Mouse (Mus musculus): ENCODE measurements around the gene Lmnb2. TPM values are rescaled to one million over a fixed set of nuclear protein-coding genes. Genes with fewer than 3 reads are reported as not detected.
A peak's percentile ranks its signal among the peaks of the same experiment; 100 is the strongest.

Gene Lmnb2
- polyA plus RNA-seq, 1 experiment from 2014 or later, result 67.7 TPM

GRCm38 (mm10) chr10:80955536-80955935 is 37.5 kb upstream of the Lmnb2 start:
- ATAC-seq (ENCODE audit: low FRiP score), result peak; percentile 58; the same call in 1 of the 2 replicates
- Histone ChIP-seq H3K27me3 (peaks cover 7% of the 10 kb centered on the region; the same call in 1 of the 2 replicates), H3K36me3 (replicated peaks) (no peaks in the 10 kb centered on the region), H3K4me1 (peaks cover 8% of the 10 kb centered on the region; the same call in 1 of the 2 replicates), H3K9me3 (no peaks in the 10 kb centered on the region), H3K4me3 (replicated peaks) (no peak overlapping the region), H3K4me2 (0 out of 2 replicates have a peak overlapping the region, but pooled peaks have one; percentile 1), H3K9ac (no peak overlapping the region), H3K27ac (no peak overlapping the region)
- WGBS, result 22% methylated on average over 9 of the region's 9 CpGs

- H3K9me3 ChIP-seq, result no peaks in the 10 kb centered on the region
- H3K4me3 ChIP-seq (replicated peaks), result no peak overlapping the region
- ATAC-seq (ENCODE audit: low FRiP score), result no peak
- H3K4me2 ChIP-seq, result no peak overlapping the region
- H3K36me3 ChIP-seq (replicated peaks), result no peaks in the 10 kb centered on the region
- H3K9ac ChIP-seq, result no peak overlapping the region
- peaks cover 10% of the 10 kb centered on the region; the same call in 1 of the 2 replicates for H3K4me1 ChIP-seq
- no peak overlapping the region for H3K27ac ChIP-seq
- 68% methylated on average over 6 of the region's 6 CpGs for WGBS
- H3K27me3 ChIP-seq, result peaks cover 7% of the 10 kb centered on the region; the same call in 1 of the 2 replicates
These were observed 36.8 kb upstream of the Lmnb2 start for GRCm38 (mm10) chr10:80954843-80955242.

- H3K9me3 ChIP-seq, result no peaks in the 10 kb centered on the region
- peaks cover 10% of the 10 kb centered on the region; the same call in 1 of the 2 replicates for H3K4me1 ChIP-seq
- no peak overlapping the region for H3K27ac ChIP-seq
- H3K36me3 ChIP-seq (replicated peaks), result no peaks in the 10 kb centered on the region
- H3K9ac ChIP-seq, result no peak overlapping the region
- 78% methylated on average over 13 of the region's 13 CpGs for WGBS
- H3K4me3 ChIP-seq (replicated peaks), result no peak overlapping the region
- peaks cover 7% of the 10 kb centered on the region; the same call in 1 of the 2 replicates for H3K27me3 ChIP-seq
- H3K4me2 ChIP-seq, result no peak overlapping the region
- ATAC-seq (ENCODE audit: low FRiP score), result no peak
These were observed 36.4 kb upstream of the Lmnb2 start for GRCm38 (mm10) chr10:80954415-80954814.

DNA sequence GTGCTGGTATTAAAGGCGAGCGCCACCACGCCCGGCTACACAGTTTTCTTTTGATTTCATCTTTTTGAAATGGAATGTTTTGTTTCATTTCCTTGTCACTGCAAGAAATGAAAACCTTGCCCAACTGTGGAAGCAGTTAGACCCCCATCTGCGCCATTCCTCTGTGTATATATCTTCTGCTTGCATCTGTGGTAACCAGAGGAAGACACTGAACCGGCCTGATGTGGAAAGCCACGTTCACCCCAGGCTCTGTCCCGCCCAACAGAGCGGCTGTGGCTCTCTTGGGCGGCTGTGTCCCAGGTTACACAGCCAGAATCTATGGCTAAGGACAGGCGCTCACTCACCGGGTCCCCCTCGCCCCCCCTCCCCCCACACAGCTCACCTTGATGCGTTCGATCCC is 34.4 kb upstream of the Lmnb2 start:
- no peak overlapping the region for H3K4me3 ChIP-seq (replicated peaks)
- 75% methylated on average over 15 of the region's 15 CpGs for WGBS

DNA sequence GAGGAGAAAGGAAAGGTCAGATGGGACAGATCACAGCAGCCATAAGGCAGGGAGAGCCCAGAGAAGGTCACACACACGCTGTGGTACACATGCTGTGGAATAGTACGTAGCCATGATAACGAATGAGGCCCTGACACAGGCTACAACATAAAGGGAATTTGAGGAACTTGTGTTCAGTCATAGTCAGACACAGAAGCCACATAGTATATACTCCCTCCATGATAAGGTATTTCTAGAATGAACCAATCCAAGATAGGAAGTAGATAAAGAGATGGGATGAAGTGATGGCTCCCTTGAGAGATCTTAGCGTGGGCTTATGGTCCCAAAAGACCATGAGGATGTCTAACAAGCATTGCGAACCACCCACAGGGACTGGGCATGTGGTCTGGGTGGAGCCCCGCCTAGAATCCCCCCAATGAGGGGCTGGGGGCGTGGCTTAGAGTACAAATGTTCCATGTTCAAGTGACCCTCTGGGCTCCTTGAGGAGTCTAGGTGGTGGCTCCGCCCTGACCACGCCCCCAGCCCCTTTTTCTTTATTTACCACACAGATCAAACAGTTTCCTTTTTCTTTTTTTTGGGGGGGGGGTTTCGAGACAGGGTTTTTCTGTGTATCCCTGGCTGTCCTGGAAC is 33.8 kb upstream of the Lmnb2 start:
- Histone ChIP-seq H3K27ac (no peak overlapping the region), H3K4me3 (replicated peaks) (no peak overlapping the region), H3K4me1 (peaks cover 20% of the 10 kb centered on the region), H3K9ac (no peak overlapping the region), H3K4me2 (no peak overlapping the region), H3K27me3 (peaks cover 7% of the 10 kb centered on the region; the same call in 1 of the 2 replicates), H3K9me3 (no peaks in the 10 kb centered on the region), H3K36me3 (replicated peaks) (no peaks in the 10 kb centered on the region)
- WGBS, result 82% methylated on average over 10 of the region's 10 CpGs
- ATAC-seq (ENCODE audit: low FRiP score), result no peak

More for the DNA sequence above, 34.4 kb upstream of the Lmnb2 start:
- no peaks in the 10 kb centered on the region for H3K36me3 ChIP-seq (replicated peaks)
- H3K27me3 ChIP-seq, result peaks cover 7% of the 10 kb centered on the region; the same call in 1 of the 2 replicates
- H3K27ac ChIP-seq, result no peak overlapping the region
- no peak overlapping the region for H3K4me2 ChIP-seq
- no peaks in the 10 kb centered on the region for H3K9me3 ChIP-seq
- no peak for ATAC-seq (ENCODE audit: low FRiP score)
- H3K4me1 ChIP-seq, result peaks cover 18% of the 10 kb centered on the region
- no peak overlapping the region for H3K9ac ChIP-seq

- no peaks in the 10 kb centered on the region for H3K36me3 ChIP-seq (replicated peaks)
- peaks cover 7% of the 10 kb centered on the region; the same call in 1 of the 2 replicates for H3K27me3 ChIP-seq
- no peaks in the 10 kb centered on the region for H3K9me3 ChIP-seq
- 37% methylated on average over 5 of the region's 5 CpGs for WGBS
- no peak for ATAC-seq (ENCODE audit: low FRiP score)
- H3K4me1 ChIP-seq, result peaks cover 13% of the 10 kb centered on the region
- no peak overlapping the region for H3K27ac ChIP-seq
- no peak overlapping the region for H3K4me2 ChIP-seq
- no peak overlapping the region for H3K9ac ChIP-seq
- H3K4me3 ChIP-seq (replicated peaks), result no peak overlapping the region
These were observed 32.3 kb upstream of the Lmnb2 start for GRCm38 (mm10) chr10:80950314-80950713.

DNA sequence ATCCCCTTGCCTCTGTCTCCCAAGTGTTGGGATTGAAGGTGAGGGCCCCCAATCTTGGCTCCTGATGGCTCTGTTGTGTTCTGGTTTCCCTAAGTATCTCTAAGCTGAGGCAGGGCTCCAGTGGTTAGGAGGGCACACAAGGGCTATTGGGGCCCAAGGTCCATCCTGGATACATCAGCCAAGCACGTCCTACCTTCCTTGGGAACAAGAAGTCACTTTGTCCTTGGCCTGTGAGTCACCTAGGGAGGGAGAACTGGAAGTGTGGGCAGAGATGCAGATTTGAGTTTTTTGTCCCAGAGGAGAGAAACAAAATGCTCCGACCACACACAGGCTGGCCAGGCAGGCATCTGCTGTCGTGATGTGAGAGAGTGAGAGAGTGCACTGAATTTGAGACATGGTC is 31.0 kb upstream of the Lmnb2 start:
- Histone ChIP-seq H3K4me3 (replicated peaks) (no peak overlapping the region), H3K9me3 (no peaks in the 10 kb centered on the region), H3K27me3 (peaks cover 7% of the 10 kb centered on the region; the same call in 1 of the 2 replicates), H3K9ac (no peak overlapping the region), H3K4me2 (no peak overlapping the region), H3K4me1 (peaks cover 13% of the 10 kb centered on the region), H3K27ac (no peak overlapping the region), H3K36me3 (replicated peaks) (no peaks in the 10 kb centered on the region)
- ATAC-seq (ENCODE audit: low FRiP score), result no peak
- WGBS, result 71% methylated on average over 3 of the region's 3 CpGs

DNA sequence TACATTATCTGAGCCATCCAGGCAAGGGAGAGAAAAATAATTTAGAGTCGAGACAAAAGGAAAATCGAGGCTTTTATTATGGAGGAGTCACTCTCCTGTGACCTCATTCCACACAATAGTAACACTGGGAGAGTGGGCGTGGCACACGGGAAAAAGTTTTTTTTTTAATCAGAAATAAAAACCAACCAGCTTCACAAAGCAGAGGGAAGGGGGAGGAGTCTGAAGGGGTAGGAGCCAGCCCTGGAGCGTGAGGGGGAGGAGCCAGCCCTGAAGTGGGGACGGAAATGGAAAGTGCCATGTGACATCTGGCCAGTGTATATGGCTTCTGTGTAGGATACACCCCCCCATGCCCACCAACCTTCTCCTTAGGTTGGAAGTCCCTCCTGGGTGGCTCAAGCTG is 30.5 kb upstream of the Lmnb2 start:
- Histone ChIP-seq H3K4me2 (no peak overlapping the region), H3K4me3 (replicated peaks) (no peak overlapping the region), H3K4me1 (peaks cover 13% of the 10 kb centered on the region), H3K36me3 (replicated peaks) (no peaks in the 10 kb centered on the region), H3K27me3 (peaks cover 6% of the 10 kb centered on the region; the same call in 1 of the 2 replicates), H3K9ac (no peak overlapping the region), H3K27ac (no peak overlapping the region), H3K9me3 (no peaks in the 10 kb centered on the region)
- WGBS, result 28% methylated on average over 6 of the region's 6 CpGs
- no peak for ATAC-seq (ENCODE audit: low FRiP score)

DNA sequence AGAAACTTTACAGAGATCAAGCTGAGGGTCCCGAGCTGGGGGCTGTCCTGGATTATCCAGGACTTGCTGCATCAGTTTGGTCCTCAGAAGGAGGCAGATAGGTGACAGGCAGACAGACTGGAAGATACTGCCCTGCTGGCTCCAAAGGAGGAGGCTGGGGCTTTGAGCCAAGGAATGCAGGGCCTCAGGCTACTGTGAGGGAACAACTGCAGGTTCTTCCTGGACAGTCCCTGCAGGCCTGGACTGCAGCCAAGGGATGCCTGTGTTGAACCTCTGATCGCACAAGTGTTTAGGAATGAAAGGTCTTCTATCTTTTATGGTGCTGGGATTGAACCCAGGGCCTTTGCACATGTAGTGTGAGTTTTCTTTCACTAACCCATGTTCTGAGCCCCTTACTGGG is 29.8 kb upstream of the Lmnb2 start:
- 0 out of 2 replicates have a peak overlapping the region, but pooled peaks have one; percentile 25 for H3K27ac ChIP-seq
- H3K4me2 ChIP-seq, result no peak overlapping the region; the same call in 1 of the 2 replicates
- no peaks in the 10 kb centered on the region for H3K9me3 ChIP-seq
- H3K27me3 ChIP-seq, result no peaks in the 10 kb centered on the region
- no peak; the same call in 1 of the 2 replicates for ATAC-seq (ENCODE audit: low FRiP score)
- H3K9ac ChIP-seq, result no peak overlapping the region
- WGBS, result 58% methylated on average over 2 of the region's 2 CpGs
- peaks cover 13% of the 10 kb centered on the region for H3K4me1 ChIP-seq
- no peaks in the 10 kb centered on the region for H3K36me3 ChIP-seq (replicated peaks)
- H3K4me3 ChIP-seq (replicated peaks), result no peak overlapping the region

- no peak for ATAC-seq (ENCODE audit: low FRiP score)
- H3K4me2 ChIP-seq, result no peak overlapping the region
- H3K4me3 ChIP-seq (replicated peaks), result no peak overlapping the region
- H3K9me3 ChIP-seq, result no peaks in the 10 kb centered on the region
- H3K36me3 ChIP-seq (replicated peaks), result no peaks in the 10 kb centered on the region
- H3K9ac ChIP-seq, result no peak overlapping the region
- WGBS, result 65% methylated on average over 14 of the region's 14 CpGs
- H3K4me1 ChIP-seq, result peaks cover 13% of the 10 kb centered on the region
- H3K27me3 ChIP-seq, result peaks cover 1% of the 10 kb centered on the region; the same call in 1 of the 2 replicates
- no peak overlapping the region for H3K27ac ChIP-seq
These were observed 28.8 kb upstream of the Lmnb2 start for GRCm38 (mm10) chr10:80946684-80947437.

- Histone ChIP-seq H3K27me3 (peaks cover 20% of the 10 kb centered on the region), H3K36me3 (replicated peaks) (no peaks in the 10 kb centered on the region), H3K9ac (no peak overlapping the region), H3K4me3 (replicated peaks) (no peak overlapping the region), H3K4me2 (no peak overlapping the region), H3K27ac (no peak overlapping the region), H3K9me3 (no peaks in the 10 kb centered on the region), H3K4me1 (peaks cover 25% of the 10 kb centered on the region)
- WGBS, result 90% methylated on average over 5 of the region's 5 CpGs
- ATAC-seq (ENCODE audit: low FRiP score), result no peak
These were observed 26.2 kb upstream of the Lmnb2 start for GRCm38 (mm10) chr10:80944231-80944630.

- H3K27me3 ChIP-seq, result peaks cover 26% of the 10 kb centered on the region
- no peak overlapping the region for H3K27ac ChIP-seq
- peaks cover 30% of the 10 kb centered on the region for H3K4me1 ChIP-seq
- no peak for ATAC-seq (ENCODE audit: low FRiP score)
- no peak overlapping the region for H3K4me2 ChIP-seq
- 83% methylated on average over 9 of the region's 9 CpGs for WGBS
- H3K36me3 ChIP-seq (replicated peaks), result no peaks in the 10 kb centered on the region
- no peaks in the 10 kb centered on the region for H3K9me3 ChIP-seq
- no peak overlapping the region for H3K9ac ChIP-seq
- H3K4me3 ChIP-seq (replicated peaks), result no peak overlapping the region
These were observed 25.7 kb upstream of the Lmnb2 start for GRCm38 (mm10) chr10:80943701-80944100.
